Mouse (Mus musculus) cerebellum, postnatal 14 days (tissue): ENCODE measurements at regions not wholly inside any gene's neighbourhood (a gene's known extent, or its start where the extent isn't known, plus 50 kb on each side); places are given as distances from the start of the nearest gene placed in this dataset.
"Not testable (repeated sequence)": the region's sequence is repeated elsewhere in the genome, so short reads cannot be mapped to it uniquely, and the experiment has no call there.

Experiments
- DNase-seq, 2 experiments: peaks; one replicate each; pipeline ENCODE4 v3.0.0; 2021; ENCODE audit warnings: mixed read lengths in 2 of 2

GRCm38 (mm10) chr13:6837446-6837845, 188.9 kb upstream of the Pfkp start:
- DNase-seq, result no peak

GRCm38 (mm10) chr13:6837075-6837422, 188.5 kb upstream of the Pfkp start:
- peak in 1 of 2 experiments; percentile 1 for DNase-seq

GRCm38 (mm10) chr13:6836351-6837074, 187.9 kb upstream of the Pfkp start:
- DNase-seq, result peak; percentile 74 to 76

GRCm38 (mm10) chr13:6829882-6830281, 181.3 kb upstream of the Pfkp start:
- DNase-seq, result no peak

- no peak for DNase-seq
Observed at GRCm38 (mm10) chr13:6829346-6829745, 180.8 kb upstream of the Pfkp start.

- DNase-seq, result not testable (repeated sequence)
Observed at GRCm38 (mm10) chr13:6828601-6829330, 180.2 kb upstream of the Pfkp start.

- no peak for DNase-seq
Observed at GRCm38 (mm10) chr13:6802243-6803157, 153.9 kb upstream of the Pfkp start.

- no peak for DNase-seq
Observed at GRCm38 (mm10) chr13:6767936-6768588, 119.5 kb upstream of the Pfkp start.

GRCm38 (mm10) chr13:6757151-6757550, 108.6 kb upstream of the Pfkp start:
- DNase-seq, result peak in 1 of 2 experiments; percentile 2

- no peak for DNase-seq
Observed at GRCm38 (mm10) chr13:6751599-6751998, 103.0 kb upstream of the Pfkp start.

GRCm38 (mm10) chr13:6751149-6751548, 102.6 kb upstream of the Pfkp start:
- no peak for DNase-seq

GRCm38 (mm10) chr13:6741916-6742315, 93.3 kb upstream of the Pfkp start:
- no peak for DNase-seq

- DNase-seq, result peak; percentile 4 to 6
Observed at GRCm38 (mm10) chr13:6736984-6737566, 88.5 kb upstream of the Pfkp start.
